Mouse (Mus musculus) lung, adult 2 months (tissue): ENCODE measurements around the gene Acyp2.

Source experiments
- CTCF ChIP-seq: fragments of 200-500 bp; IDR thresholded peaks from 2 replicates; pipeline ENCODE4 v1.5.1; 2011; ENCODE audit warnings: mild to moderate bottlenecking, low read length, control low read depth; ENCODE audit not compliant: insufficient read depth
- POLR2A ChIP-seq: fragments of 200-500 bp; IDR thresholded peaks from 2 replicates; pipeline ENCODE4 v1.6.1; 2011; ENCODE audit warnings: low read depth, mild to moderate bottlenecking, control low read depth, low read length, borderline replicate concordance; ENCODE audit errors: extremely low read depth

GRCm38 (mm10) chr11:30612699-30613098 is 36.7 kb downstream of the Acyp2 start:
- TF ChIP-seq POLR2A (no peak), CTCF (no peak)
